Mouse (Mus musculus) midbrain, embryonic 11.5 days (tissue): ENCODE data around the gene 6030458C11Rik. TPM values are rescaled to one million over a fixed set of nuclear protein-coding genes. Genes with fewer than 3 reads are reported as not detected.

Experiments
- ATAC-seq: fragments of 200-750 bp; cut with Nextera tagmentation; 2 replicates; pipeline ENCODE4 v1.8.0; 2017; ENCODE audit warnings: moderate TSS enrichment, moderate library complexity; ENCODE audit not compliant: low FRiP score
- DNase-seq: peaks from one replicate; pipeline ENCODE4 v3.0.0; 2015; ENCODE audit warnings: low spot score; ENCODE audit errors: missing footprints
- H3K27ac ChIP-seq: fragments of 300-500 bp; sonication (generic); 2 replicates; pipeline ENCODE4 v1.5.1; 2014; ENCODE audit warnings: low read depth, low read length
- H3K27me3 ChIP-seq: fragments of 300-500 bp; sonication (generic); 2 replicates; pipeline ENCODE4 v1.6.1; 2014; ENCODE audit warnings: mild to moderate bottlenecking, low read length, moderate library complexity, mixed read lengths; ENCODE audit not compliant: control insufficient read depth, insufficient read depth
- H3K36me3 ChIP-seq: fragments of 300-500 bp; sonication (generic); 2 replicates; pipeline ENCODE4 v1.6.1; 2014; ENCODE audit warnings: mild to moderate bottlenecking, low read length, moderate library complexity, mixed read lengths; ENCODE audit not compliant: control insufficient read depth, insufficient read depth
- H3K4me1 ChIP-seq: fragments of 300-500 bp; sonication (generic); 2 replicates; pipeline ENCODE4 v1.6.1; 2014; ENCODE audit warnings: low read length; ENCODE audit not compliant: control insufficient read depth, insufficient read depth
- H3K4me2 ChIP-seq: fragments of 300-500 bp; sonication (generic); 2 replicates; pipeline ENCODE4 v1.6.1; 2014; ENCODE audit warnings: mild to moderate bottlenecking, moderate library complexity
- H3K4me3 ChIP-seq: fragments of 300-500 bp; sonication (generic); 2 replicates; pipeline ENCODE4 v1.5.1; 2014; ENCODE audit warnings: low read depth, low read length
- H3K9ac ChIP-seq: fragments of 300-500 bp; sonication (generic); 2 replicates; pipeline ENCODE4 v1.6.1; 2014; ENCODE audit warnings: low read length
- H3K9me3 ChIP-seq: fragments of 300-500 bp; sonication (generic); 2 replicates; pipeline ENCODE4 v1.6.1; 2016; ENCODE audit warnings: low read length; ENCODE audit not compliant: control insufficient read depth
- WGBS: fragments of 180-500 bp; shearing (Covaris S2); extraction: QIAGEN DNeasy Blood & Tissue Kit; methylation state at CpG from one replicate; pipeline ENCODE4 v1.1.7; 2014; 5-methylcytosine and 5-hydroxymethylcytosine counted together
- polyA plus RNA-seq: library from polyadenylated mRNA; unstranded; fragments of >200 nt; fragmentation: Nextera tagmentation; extraction: Ambion mirVana; gene quantifications from 2 replicates; pipeline ENCODE4 v1.2.1, GENCODE M21; 2014

The 6030458C11Rik gene
- polyA plus RNA-seq, 1 experiment from 2014 or later, result 24.3 TPM

- DNase-seq (no peak), ATAC-seq (no peak)
- no peak overlapping the region for H3K4me3 ChIP-seq
- no peaks in the 10 kb centered on the region for H3K9me3 ChIP-seq
- H3K9ac ChIP-seq, result no peak overlapping the region
- peaks cover 31% of the 10 kb centered on the region for H3K36me3 ChIP-seq
- no peak overlapping the region for H3K27ac ChIP-seq
- no peak overlapping the region for H3K4me2 ChIP-seq
- WGBS, result 94% methylated on average over 8 of the region's 8 CpGs
- H3K4me1 ChIP-seq, result no peaks in the 10 kb centered on the region
- no peaks in the 10 kb centered on the region for H3K27me3 ChIP-seq
These were observed 29.0 kb upstream of the 6030458C11Rik start for GRCm38 (mm10) chr15:12853471-12853870.

DNA sequence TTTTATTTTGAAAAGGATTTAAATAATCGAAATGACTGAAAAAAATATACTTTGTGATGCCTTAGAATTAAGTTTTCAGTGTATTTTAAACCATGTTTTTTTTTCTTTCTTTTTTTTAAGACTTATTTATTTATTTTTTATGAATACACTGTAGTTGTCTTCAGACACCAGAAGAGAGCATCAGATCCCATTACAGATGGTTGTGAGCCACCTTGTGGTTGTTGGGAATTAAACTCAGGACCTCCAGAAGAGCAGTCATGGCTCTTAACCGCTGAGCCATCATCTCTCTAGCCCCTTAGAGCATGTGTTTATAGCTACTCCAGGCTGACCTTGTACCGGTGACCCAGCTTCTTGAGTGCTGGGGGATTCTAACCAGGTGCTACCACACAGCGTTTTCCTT lies 24.9 kb upstream of the 6030458C11Rik start:
- 86% methylated on average over 4 of the region's 4 CpGs for WGBS
- H3K36me3 ChIP-seq, result peaks cover 30% of the 10 kb centered on the region
- ATAC-seq, result no peak

DNA sequence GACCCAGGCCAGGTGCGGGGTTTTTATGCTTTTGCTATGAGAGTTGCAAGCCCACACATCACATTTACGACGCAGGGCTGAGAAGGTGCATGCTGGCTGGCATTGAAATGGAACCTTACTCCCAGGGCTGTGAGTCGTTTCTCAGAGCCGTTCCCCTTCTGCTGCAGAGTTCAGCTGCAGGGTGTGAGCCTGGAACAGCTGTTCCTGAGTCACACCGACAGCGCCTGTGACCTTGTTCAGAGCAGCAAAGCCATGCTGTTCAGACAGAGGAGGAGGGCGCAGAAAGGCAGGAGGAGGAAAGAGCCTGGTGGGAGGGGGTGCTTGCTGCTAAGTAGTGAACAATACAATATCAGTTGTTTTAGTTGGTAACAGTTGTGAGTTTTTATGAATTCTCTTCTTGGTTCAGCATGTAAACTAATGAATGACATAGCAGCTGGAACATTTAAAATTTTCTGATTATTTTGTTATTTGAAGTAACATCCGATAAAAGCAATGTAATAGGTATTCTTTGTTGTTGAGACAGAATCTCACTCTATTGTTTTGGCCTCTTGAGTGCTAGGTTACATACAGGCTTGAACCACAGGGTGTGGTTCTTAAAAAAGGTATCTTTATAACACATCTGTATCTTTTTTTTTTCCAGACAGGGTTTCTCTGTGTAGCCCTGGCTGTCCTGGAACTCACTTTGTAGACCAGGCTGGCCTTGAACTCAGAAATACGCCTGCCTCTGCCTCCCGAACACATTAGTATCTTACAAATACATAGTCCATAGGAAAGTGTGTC lies 23.9 kb upstream of the 6030458C11Rik start:
- WGBS, result 94% methylated on average over 11 of the region's 11 CpGs
- H3K36me3 ChIP-seq, result peaks cover 29% of the 10 kb centered on the region
- H3K27me3 ChIP-seq, result no peaks in the 10 kb centered on the region
- ATAC-seq (no peak), DNase-seq (no peak)
- no peaks in the 10 kb centered on the region for H3K9me3 ChIP-seq
- no peak overlapping the region for H3K4me3 ChIP-seq
- H3K4me1 ChIP-seq, result no peaks in the 10 kb centered on the region
- no peak overlapping the region for H3K27ac ChIP-seq
- no peak overlapping the region for H3K9ac ChIP-seq
- H3K4me2 ChIP-seq, result no peak overlapping the region

More for the DNA sequence above, 24.9 kb upstream of the 6030458C11Rik start:
- H3K9ac ChIP-seq, result no peak overlapping the region
- no peaks in the 10 kb centered on the region for H3K4me1 ChIP-seq
- H3K9me3 ChIP-seq, result no peaks in the 10 kb centered on the region
- H3K27me3 ChIP-seq, result no peaks in the 10 kb centered on the region
- no peak overlapping the region for H3K27ac ChIP-seq
- no peak overlapping the region for H3K4me2 ChIP-seq
- H3K4me3 ChIP-seq, result no peak overlapping the region
- no peak for DNase-seq

GRCm38 (mm10) chr15:12842833-12843232 lies 18.4 kb upstream of the 6030458C11Rik start:
- ATAC-seq (no peak), DNase-seq (no peak)
- Histone ChIP-seq H3K27ac (no peak overlapping the region), H3K4me2 (no peak overlapping the region), H3K36me3 (peaks cover 39% of the 10 kb centered on the region), H3K4me1 (no peaks in the 10 kb centered on the region), H3K9me3 (no peaks in the 10 kb centered on the region), H3K27me3 (no peaks in the 10 kb centered on the region), H3K4me3 (no peak overlapping the region), H3K9ac (no peak overlapping the region)
- 77% methylated on average over 7 of the region's 7 CpGs for WGBS

DNA sequence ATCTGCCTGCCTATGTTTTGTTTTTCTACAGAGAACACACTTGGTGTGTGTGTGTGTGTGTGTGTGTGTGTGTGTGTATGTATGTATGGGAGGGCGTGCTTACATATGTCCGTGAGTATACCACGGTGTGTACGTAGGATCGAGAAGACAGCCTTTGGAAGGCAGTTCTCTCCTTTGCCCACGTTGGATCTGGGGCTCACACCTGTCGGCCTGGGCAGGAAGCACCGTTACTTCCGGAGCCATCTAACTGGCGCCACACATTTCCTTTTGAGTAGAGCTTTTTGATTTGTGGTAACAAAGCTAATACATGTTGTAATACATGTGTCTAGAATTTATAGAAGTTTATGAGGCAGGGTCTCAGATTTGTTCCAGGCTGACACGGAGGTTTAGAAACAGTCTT lies 16.3 kb upstream of the 6030458C11Rik start:
- DNase-seq, result no peak

DNA sequence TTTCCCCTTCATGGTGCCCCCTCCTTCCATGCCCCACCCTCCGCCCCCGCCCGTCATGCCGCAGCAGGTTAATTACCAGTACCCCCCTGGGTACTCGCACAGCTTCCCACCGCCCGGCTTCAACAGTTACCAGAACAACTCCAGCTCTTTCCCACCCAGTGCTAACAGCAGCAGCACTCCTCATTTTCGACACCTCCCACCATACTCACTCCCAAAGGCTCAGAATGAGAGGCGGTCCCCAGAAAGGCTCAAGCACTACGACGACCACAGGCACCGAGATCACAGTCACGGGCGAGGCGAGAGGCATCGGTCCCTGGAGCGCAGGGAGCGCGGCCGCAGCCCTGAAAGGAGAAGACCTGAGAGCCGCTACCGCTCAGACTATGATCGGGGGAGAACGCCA lies 9.8 kb upstream of the 6030458C11Rik start:
- Histone ChIP-seq H3K27ac (no peak overlapping the region), H3K4me2 (no peak overlapping the region), H3K4me3 (no peak overlapping the region), H3K9me3 (no peaks in the 10 kb centered on the region), H3K4me1 (no peaks in the 10 kb centered on the region), H3K36me3 (peaks cover 24% of the 10 kb centered on the region), H3K27me3 (no peaks in the 10 kb centered on the region), H3K9ac (no peak overlapping the region)
- DNase-seq (no peak), ATAC-seq (no peak)
- WGBS, result 96% methylated on average over 24 of the region's 24 CpGs

More for the DNA sequence above, 16.3 kb upstream of the 6030458C11Rik start:
- Histone ChIP-seq H3K9ac (no peak overlapping the region), H3K9me3 (no peaks in the 10 kb centered on the region), H3K36me3 (peaks cover 36% of the 10 kb centered on the region), H3K4me1 (no peaks in the 10 kb centered on the region), H3K4me3 (no peak overlapping the region), H3K27ac (no peak overlapping the region), H3K4me2 (no peak overlapping the region), H3K27me3 (no peaks in the 10 kb centered on the region)
- 96% methylated on average over 11 of the region's 11 CpGs for WGBS
- ATAC-seq, result no peak

- Histone ChIP-seq H3K36me3 (peaks cover 24% of the 10 kb centered on the region), H3K9me3 (no peaks in the 10 kb centered on the region), H3K4me3 (no peak overlapping the region), H3K4me1 (no peaks in the 10 kb centered on the region), H3K4me2 (no peak overlapping the region), H3K27ac (no peak overlapping the region), H3K9ac (no peak overlapping the region), H3K27me3 (no peaks in the 10 kb centered on the region)
- no peak for DNase-seq
- 97% methylated on average over 31 of the region's 31 CpGs for WGBS
- no peak for ATAC-seq
These were observed 8.9 kb upstream of the 6030458C11Rik start for GRCm38 (mm10) chr15:12833385-12833784.

DNA sequence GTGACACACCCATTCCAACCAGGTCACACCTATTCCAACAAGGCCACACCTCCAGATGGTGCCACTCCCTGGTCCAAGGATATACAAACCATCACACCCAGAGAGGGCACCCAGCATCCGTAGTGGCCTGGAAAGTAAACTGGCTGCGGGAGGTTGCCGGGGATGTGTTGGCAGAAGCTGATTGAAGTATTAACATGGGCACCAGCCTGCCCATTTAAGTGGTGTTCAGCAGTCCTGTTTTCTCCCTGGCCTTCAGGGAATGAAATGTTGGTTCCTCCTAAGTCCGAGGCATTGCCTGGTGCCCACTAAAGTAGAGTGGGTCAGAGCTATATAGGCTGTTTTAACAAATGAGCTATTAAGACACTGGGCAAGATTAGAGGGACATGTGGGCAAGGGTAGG lies 8.2 kb upstream of the 6030458C11Rik start:
- 99% methylated on average over 4 of the region's 4 CpGs for WGBS
- H3K27me3 ChIP-seq, result no peaks in the 10 kb centered on the region
- DNase-seq (no peak), ATAC-seq (no peak)
- peaks cover 20% of the 10 kb centered on the region for H3K36me3 ChIP-seq
- no peaks in the 10 kb centered on the region for H3K9me3 ChIP-seq
- H3K4me1 ChIP-seq, result no peaks in the 10 kb centered on the region
- no peak overlapping the region for H3K27ac ChIP-seq
- no peak overlapping the region for H3K9ac ChIP-seq
- no peak overlapping the region for H3K4me2 ChIP-seq
- H3K4me3 ChIP-seq, result no peak overlapping the region

GRCm38 (mm10) chr15:12829878-12830277 lies 5.4 kb upstream of the 6030458C11Rik start:
- no peak overlapping the region for H3K27ac ChIP-seq
- DNase-seq (no peak), ATAC-seq (no peak)
- peaks cover 9% of the 10 kb centered on the region for H3K4me1 ChIP-seq
- no peak overlapping the region for H3K4me3 ChIP-seq
- 100% methylated on average over 3 of the region's 3 CpGs for WGBS
- H3K9ac ChIP-seq, result no peak overlapping the region
- no peaks in the 10 kb centered on the region for H3K27me3 ChIP-seq
- H3K36me3 ChIP-seq, result peaks cover 22% of the 10 kb centered on the region
- H3K4me2 ChIP-seq, result no peak overlapping the region
- no peaks in the 10 kb centered on the region for H3K9me3 ChIP-seq
